Mouse (Mus musculus): ENCODE results near the gene Neurog3.
A peak's percentile ranks its signal among the peaks of the same experiment; 100 is the strongest.

The Neurog3 gene

GRCm38 (mm10) chr10:62132691-62133281, at the start of gene Neurog3:
TSS of gene Neurog3 (plus strand) at chr10:62133090.
- DNase-seq (ENCODE audit: low read depth, low spot score): no peak

GRCm38 (mm10) chr10:62086044-62086443, 46.8 kb upstream of the Neurog3 start:
- DNase-seq (ENCODE audit: low read depth, low spot score): no peak

GRCm38 (mm10) chr10:62086826-62087225, 46.1 kb upstream of the Neurog3 start:
- no peak for DNase-seq (ENCODE audit: low read depth, low spot score)

- DNase-seq (ENCODE audit: low read depth, low spot score): peak; percentile 42
Measured at GRCm38 (mm10) chr10:62088411-62088810, 44.5 kb upstream of the Neurog3 start.

- DNase-seq (ENCODE audit: low read depth, low spot score): peak; percentile 69
Measured at GRCm38 (mm10) chr10:62089071-62089470, 43.8 kb upstream of the Neurog3 start.

GRCm38 (mm10) chr10:62089486-62089885, 43.4 kb upstream of the Neurog3 start:
- no peak for DNase-seq (ENCODE audit: low read depth, low spot score)

- no peak for DNase-seq (ENCODE audit: low read depth, low spot score)
Measured at GRCm38 (mm10) chr10:62093903-62094302, 39.0 kb upstream of the Neurog3 start.

GRCm38 (mm10) chr10:62094401-62094800, 38.5 kb upstream of the Neurog3 start:
- DNase-seq (ENCODE audit: low read depth, low spot score): no peak

GRCm38 (mm10) chr10:62099749-62100403, 33.0 kb upstream of the Neurog3 start:
- DNase-seq (ENCODE audit: low read depth, low spot score): no peak

GRCm38 (mm10) chr10:62101504-62102439, 31.1 kb upstream of the Neurog3 start:
- DNase-seq (ENCODE audit: low read depth, low spot score): peak; percentile 97

GRCm38 (mm10) chr10:62104835-62105576, 27.9 kb upstream of the Neurog3 start:
- DNase-seq (ENCODE audit: low read depth, low spot score): peak; percentile 93

GRCm38 (mm10) chr10:62107048-62107447, 25.8 kb upstream of the Neurog3 start:
- no peak for DNase-seq (ENCODE audit: low read depth, low spot score)

GRCm38 (mm10) chr10:62110504-62111206, 22.2 kb upstream of the Neurog3 start:
- peak; percentile 91 for DNase-seq (ENCODE audit: low read depth, low spot score)

GRCm38 (mm10) chr10:62111207-62111576, 21.7 kb upstream of the Neurog3 start:
- DNase-seq (ENCODE audit: low read depth, low spot score): peak; percentile 81

- no peak for DNase-seq (ENCODE audit: low read depth, low spot score)
Measured at GRCm38 (mm10) chr10:62113865-62114647, 18.8 kb upstream of the Neurog3 start.

GRCm38 (mm10) chr10:62127137-62127536, 5.8 kb upstream of the Neurog3 start:
- no peak for DNase-seq (ENCODE audit: low read depth, low spot score)

GRCm38 (mm10) chr10:62127711-62128231, 5.1 kb upstream of the Neurog3 start:
- DNase-seq (ENCODE audit: low read depth, low spot score): no peak

GRCm38 (mm10) chr10:62128316-62128951, 4.5 kb upstream of the Neurog3 start:
- peak; percentile 65 for DNase-seq (ENCODE audit: low read depth, low spot score)

GRCm38 (mm10) chr10:62135696-62136470, 3.0 kb downstream of the Neurog3 start:
- DNase-seq (ENCODE audit: low read depth, low spot score): no peak
